Mouse (Mus musculus) heart, adult 2 months (tissue): ENCODE results near the gene Dnmbp.

Source experiments
- CTCF ChIP-seq: fragments of 200-600 bp; IDR thresholded peaks from 2 replicates; pipeline ENCODE4 v1.8.1; 2022; ENCODE audit warnings: antibody characterized with exemption, mild to moderate bottlenecking, moderate library complexity
- EP300 ChIP-seq: fragments of 200-500 bp; IDR thresholded peaks from 2 replicates; pipeline ENCODE4 v1.6.1; 2011; ENCODE audit warnings: low read depth, low read length, control low read depth; ENCODE audit not compliant: insufficient read depth
- POLR2A ChIP-seq: fragments of 200-500 bp; IDR thresholded peaks from 2 replicates; pipeline ENCODE4 v1.6.1; 2011; ENCODE audit warnings: mild to moderate bottlenecking, low read depth, low read length, control low read depth; ENCODE audit not compliant: insufficient read depth

- no peak for TF ChIP-seq CTCF
- TF ChIP-seq EP300 = no peak
- no peak for TF ChIP-seq POLR2A
These were observed 61.6 kb downstream of the Dnmbp start for GRCm38 (mm10) chr19:43878111-43879092.
